Mouse (Mus musculus) layer of hippocampus, adult 2 months (tissue): ENCODE results near the gene Pno1. TPM values are rescaled to one million over a fixed set of nuclear protein-coding genes. Genes with fewer than 3 reads are reported as not detected.

ENCODE experiments used
- DNase-seq, 2 experiments: peaks; one replicate each; pipeline ENCODE4 v3.0.0; 2022; ENCODE audit warnings: low spot score in 2 of 2
- H3K27ac ChIP-seq: fragments of 200-600 bp; 2 replicates; pipeline ENCODE4 v1.8.1; 2022
- H3K4me3 ChIP-seq: fragments of 200-600 bp; 2 replicates; pipeline ENCODE4 v1.8.1; 2022; ENCODE audit warnings: mild to moderate bottlenecking
- CTCF ChIP-seq: fragments of 200-600 bp; conservative IDR thresholded peaks from 2 replicates; pipeline ENCODE4 v1.8.1; 2022; ENCODE audit warnings: antibody characterized with exemption, mild to moderate bottlenecking, moderate library complexity
- total RNA-seq, 2 experiments: library from RNA; stranded (reverse); gene quantifications; 2 replicates each; pipeline ENCODE4 v1.2.3; 2021

Pno1 gene
- total RNA-seq, 2 experiments from 2014 or later, result 27.6 TPM

- no peak for TF ChIP-seq CTCF
- H3K4me3 ChIP-seq, result peak overlapping the region; percentile 95
- no peak for DNase-seq
- no peak overlapping the region for H3K27ac ChIP-seq
Measured at GRCm38 (mm10) chr11:17163956-17164355, 47.4 kb downstream of the Pno1 start.

GRCm38 (mm10) chr11:17160242-17160641 lies 51.1 kb downstream of the Pno1 start:
- peak; percentile 60 for DNase-seq
- H3K27ac ChIP-seq, result peak overlapping the region; percentile 99
- H3K4me3 ChIP-seq, result peak overlapping the region; percentile 95
- peak; percentile 89 for TF ChIP-seq CTCF

DNA sequence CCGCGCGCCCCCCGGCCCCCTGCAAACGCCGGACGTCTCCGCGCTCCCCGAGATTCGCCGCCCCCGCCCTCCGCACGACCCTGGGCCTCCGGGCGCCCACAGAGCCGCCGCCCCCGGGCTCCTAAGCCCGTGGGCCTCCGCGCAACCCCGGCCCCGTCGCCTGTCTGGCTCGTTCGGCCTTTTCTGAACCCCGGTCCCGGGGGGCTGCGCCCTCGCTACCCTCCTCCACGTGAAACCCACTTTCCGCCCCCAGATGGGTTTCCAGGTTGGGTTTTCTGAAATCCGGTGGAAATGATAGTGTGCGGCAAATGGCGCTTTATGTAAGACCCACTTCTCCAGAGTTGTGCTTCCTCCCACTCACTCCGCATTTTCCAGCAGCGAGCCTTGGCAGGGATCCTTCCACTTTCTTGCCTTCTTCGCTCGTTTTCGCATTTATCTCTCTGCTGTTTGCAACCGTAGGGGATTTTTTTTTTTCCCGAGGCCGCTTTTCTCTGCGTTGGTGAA lies 51.6 kb downstream of the Pno1 start:
- no peak for TF ChIP-seq CTCF
- peak; percentile 60 to 76 for DNase-seq
- peak overlapping the region; percentile 95 for H3K4me3 ChIP-seq
- peak overlapping the region; percentile 99 for H3K27ac ChIP-seq

- peak within 1 kb of the TSS; percentile 95 for H3K4me3 ChIP-seq
- no peak; the same call in 1 of the 2 replicates for TF ChIP-seq CTCF
- peak; percentile 97 to 98 for DNase-seq
Measured at GRCm38 (mm10) chr11:17158858-17159737, 52.3 kb downstream of the Pno1 start, which contains the start of gene Ppp3r1. Gene Ppp3r1, plus strand, starts transcription at chr11:17159263.

More at GRCm38 (mm10) chr11:17158858-17159737, 52.3 kb downstream of the Pno1 start, which contains the start of gene Ppp3r1:
- peak within 1 kb of the TSS; percentile 99 for H3K27ac ChIP-seq

Other genes with a start within 250 kb of the Pno1 start
- gene Cnrip1, start 160.0 kb downstream of the Pno1 start, total RNA-seq, result 100 to 1,000 TPM; 123 to 124 TPM
- gene Plek, start 159.2 kb downstream of the Pno1 start, total RNA-seq, result 1 to 10 TPM; 6.9 TPM
- 100 to 1,000 TPM; 877 to 906 TPM for gene Ppp3r1, start 52.3 kb downstream of the Pno1 start, total RNA-seq
- 10 to 100 TPM in 1 of 2 experiments, 1 to 10 TPM in 1; 9.5 to 10.2 TPM for gene Wdr92, start 29.5 kb downstream of the Pno1 start, total RNA-seq
- gene C1d, start 46.0 kb upstream of the Pno1 start, total RNA-seq, result 10 to 100 TPM; 44.8 to 50.8 TPM